Mouse (Mus musculus): Measurements from ENCODE around the gene Cenpp.

Cenpp gene

GRCm38 (mm10) chr13:49460692-49461414 is 191.7 kb downstream of the Cenpp start:
- no peak for DNase-seq (ENCODE audit: low spot score)

- DNase-seq (ENCODE audit: low spot score), result no peak
These were observed 192.3 kb downstream of the Cenpp start for GRCm38 (mm10) chr13:49460276-49460675.

- peak; percentile 80 for DNase-seq (ENCODE audit: low spot score)
These were observed 203.3 kb downstream of the Cenpp start for GRCm38 (mm10) chr13:49449318-49449749.

- no peak for DNase-seq (ENCODE audit: low spot score)
These were observed 208.1 kb downstream of the Cenpp start for GRCm38 (mm10) chr13:49444451-49444850.

GRCm38 (mm10) chr13:49436170-49436569 is 216.4 kb downstream of the Cenpp start:
- no peak for DNase-seq (ENCODE audit: low spot score)

GRCm38 (mm10) chr13:49435745-49436144 is 216.8 kb downstream of the Cenpp start:
- no peak for DNase-seq (ENCODE audit: low spot score)

GRCm38 (mm10) chr13:49433268-49434029 is 219.1 kb downstream of the Cenpp start:
- no peak for DNase-seq (ENCODE audit: low spot score)

- no peak for DNase-seq (ENCODE audit: low spot score)
These were observed 222.1 kb downstream of the Cenpp start for GRCm38 (mm10) chr13:49430529-49430928.

- no peak for DNase-seq (ENCODE audit: low spot score)
These were observed 224.4 kb downstream of the Cenpp start for GRCm38 (mm10) chr13:49428042-49428675.

GRCm38 (mm10) chr13:49426736-49427135 is 225.8 kb downstream of the Cenpp start:
- no peak for DNase-seq (ENCODE audit: low spot score)

GRCm38 (mm10) chr13:49421959-49422358 is 230.6 kb downstream of the Cenpp start:
- DNase-seq (ENCODE audit: low spot score), result no peak

- DNase-seq (ENCODE audit: low spot score), result no peak
These were observed 231.0 kb downstream of the Cenpp start for GRCm38 (mm10) chr13:49421606-49421917.

- DNase-seq (ENCODE audit: low spot score), result peak; percentile 94
These were observed 231.6 kb downstream of the Cenpp start, which contains the start of gene Ippk for GRCm38 (mm10) chr13:49420754-49421605. TSS of gene Ippk (plus strand) at chr13:49421249.
